Mouse (Mus musculus) liver, postnatal 0 days (tissue): Measurements from ENCODE around the gene Slc5a2. TPM values are rescaled to one million over a fixed set of nuclear protein-coding genes. Genes with fewer than 3 reads are reported as not detected.
A peak's percentile ranks its signal among the peaks of the same experiment; 100 is the strongest.

Experiments used
- ATAC-seq: fragments of 200-750 bp; cut with Nextera tagmentation; 2 replicates; pipeline ENCODE4 v1.8.0; 2017; ENCODE audit warnings: mild to moderate bottlenecking, moderate library complexity
- DNase-seq: peaks from one replicate; pipeline ENCODE4 v3.0.0-alpha.2; 2016
- H3K27ac ChIP-seq: fragments of 300-500 bp; sonication (generic); 2 replicates; pipeline ENCODE4 v1.5.1; 2014; ENCODE audit warnings: antibody characterized with exemption, moderate library complexity, mild to moderate bottlenecking, low read depth
- H3K27me3 ChIP-seq: fragments of 300-500 bp; sonication (generic); 2 replicates; pipeline ENCODE4 v1.6.1; 2014; ENCODE audit warnings: low read length, control low read depth, mixed read lengths; ENCODE audit not compliant: insufficient read depth
- H3K36me3 ChIP-seq: fragments of 300-500 bp; sonication (generic); replicated peaks from 2 replicates; pipeline ENCODE4 v1.6.1; 2014; ENCODE audit warnings: mild to moderate bottlenecking, control low read depth, low read length, moderate library complexity, mixed read lengths; ENCODE audit not compliant: insufficient read depth
- H3K4me1 ChIP-seq: fragments of 300-500 bp; sonication (generic); 2 replicates; pipeline ENCODE4 v1.6.1; 2014; ENCODE audit warnings: antibody characterized with exemption, mild to moderate bottlenecking, control low read depth; ENCODE audit not compliant: insufficient read depth
- H3K4me2 ChIP-seq: fragments of 300-500 bp; sonication (generic); 2 replicates; pipeline ENCODE4 v1.6.1; 2014; ENCODE audit warnings: low read depth, mild to moderate bottlenecking, low read length, moderate library complexity, mixed read lengths
- H3K4me3 ChIP-seq: fragments of 300-500 bp; sonication (generic); 2 replicates; pipeline ENCODE4 v1.5.1; 2014; ENCODE audit warnings: low read depth, low read length
- H3K9ac ChIP-seq: fragments of 300-500 bp; sonication (generic); replicated peaks from 2 replicates; pipeline ENCODE4 v1.6.1; 2014; ENCODE audit warnings: mild to moderate bottlenecking, moderate library complexity
- H3K9me3 ChIP-seq: fragments of 300-500 bp; sonication (generic); 2 replicates; pipeline ENCODE4 v1.6.1; 2016; ENCODE audit warnings: mild to moderate bottlenecking, control low read depth, low read length, mixed read lengths
- CTCF ChIP-seq: sonication (generic); IDR thresholded peaks from 2 replicates; pipeline ENCODE4 v1.5.1; 2016; ENCODE audit warnings: antibody characterized with exemption, low read depth
- EP300 ChIP-seq: IDR thresholded peaks from 2 replicates; pipeline ENCODE4 v1.6.1; 2016; ENCODE audit warnings: antibody characterized with exemption, low read depth, mild to moderate bottlenecking
- WGBS: fragments of 180-500 bp; shearing (Covaris S2); extraction: QIAGEN DNeasy Blood & Tissue Kit; methylation state at CpG from one replicate; pipeline ENCODE4 v1.1.7; 2014; ENCODE audit not compliant: insufficient replicate concordance; 5-methylcytosine and 5-hydroxymethylcytosine counted together
- polyA plus RNA-seq: library from polyadenylated mRNA; unstranded; fragments of >200 nt; fragmentation: Nextera tagmentation; extraction: Ambion mirVana; gene quantifications from 2 replicates; pipeline ENCODE4 v1.2.1, GENCODE M21; 2015

Slc5a2 gene
- polyA plus RNA-seq, 1 experiment from 2014 or later: 1.8 TPM

GRCm38 (mm10) chr7:128309216-128309615, 43.8 kb downstream of the Slc5a2 start:
- 64% methylated on average over 3 of the region's 3 CpGs for WGBS
- TF ChIP-seq CTCF: no peak
- no peak overlapping the region for H3K4me3 ChIP-seq
- DNase-seq (no peak), ATAC-seq (no peak)
- H3K27me3 ChIP-seq: peaks cover 6% of the 10 kb centered on the region; the same call in 1 of the 2 replicates
- no peaks in the 10 kb centered on the region for H3K36me3 ChIP-seq
- H3K4me2 ChIP-seq: no peak overlapping the region
- H3K9me3 ChIP-seq: no peaks in the 10 kb centered on the region
- no peak overlapping the region for H3K9ac ChIP-seq
- H3K4me1 ChIP-seq: peaks cover 11% of the 10 kb centered on the region
- no peak overlapping the region for H3K27ac ChIP-seq

- no peak overlapping the region for H3K27ac ChIP-seq
- no peak for DNase-seq
- no peaks in the 10 kb centered on the region for H3K36me3 ChIP-seq
- WGBS: 30% methylated on average over 1 of the region's 1 CpGs
- peaks cover 6% of the 10 kb centered on the region; the same call in 1 of the 2 replicates for H3K27me3 ChIP-seq
- no peak overlapping the region for H3K9ac ChIP-seq
- TF ChIP-seq EP300 (no peak), CTCF (no peak)
- H3K4me2 ChIP-seq: peak overlapping the region; percentile 40
- no peak for ATAC-seq
- peaks cover 7% of the 10 kb centered on the region for H3K4me1 ChIP-seq
- no peak overlapping the region for H3K4me3 ChIP-seq
- no peaks in the 10 kb centered on the region for H3K9me3 ChIP-seq
Observed at GRCm38 (mm10) chr7:128309776-128310175, 44.3 kb downstream of the Slc5a2 start.

GRCm38 (mm10) chr7:128310229-128310688, 44.8 kb downstream of the Slc5a2 start:
- Histone ChIP-seq H3K4me3 (no peak overlapping the region), H3K9me3 (no peaks in the 10 kb centered on the region), H3K27me3 (peaks cover 6% of the 10 kb centered on the region; the same call in 1 of the 2 replicates), H3K4me2 (peak overlapping the region; percentile 40), H3K9ac (no peak overlapping the region), H3K27ac (no peak overlapping the region), H3K36me3 (no peaks in the 10 kb centered on the region), H3K4me1 (peaks cover 7% of the 10 kb centered on the region)
- no peak for DNase-seq
- TF ChIP-seq EP300 (no peak), CTCF (no peak)
- 34% methylated on average over 8 of the region's 8 CpGs for WGBS
- ATAC-seq: peak; percentile 58

GRCm38 (mm10) chr7:128311263-128311662, 45.8 kb downstream of the Slc5a2 start:
- H3K27me3 ChIP-seq: peaks cover 6% of the 10 kb centered on the region; the same call in 1 of the 2 replicates
- no peak overlapping the region for H3K9ac ChIP-seq
- no peak overlapping the region for H3K4me2 ChIP-seq
- TF ChIP-seq CTCF: no peak
- H3K27ac ChIP-seq: no peak overlapping the region
- H3K9me3 ChIP-seq: no peaks in the 10 kb centered on the region
- H3K36me3 ChIP-seq: no peaks in the 10 kb centered on the region
- no peak for DNase-seq
- no peak overlapping the region for H3K4me3 ChIP-seq
- no peak for ATAC-seq
- WGBS: 65% methylated on average over 3 of the region's 3 CpGs
- peaks cover 7% of the 10 kb centered on the region for H3K4me1 ChIP-seq

- Histone ChIP-seq H3K4me2 (no peak overlapping the region), H3K4me1 (peaks cover 7% of the 10 kb centered on the region), H3K9me3 (no peaks in the 10 kb centered on the region), H3K4me3 (no peak overlapping the region), H3K36me3 (no peaks in the 10 kb centered on the region), H3K9ac (no peak overlapping the region), H3K27me3 (peaks cover 6% of the 10 kb centered on the region; the same call in 1 of the 2 replicates), H3K27ac (no peak overlapping the region)
- WGBS: 63% methylated on average over 8 of the region's 8 CpGs
- no peak for TF ChIP-seq EP300
- no peak for TF ChIP-seq CTCF
- ATAC-seq (no peak), DNase-seq (no peak)
Observed at GRCm38 (mm10) chr7:128311811-128312210, 46.4 kb downstream of the Slc5a2 start.

GRCm38 (mm10) chr7:128312375-128313059, 47.1 kb downstream of the Slc5a2 start:
- no peak overlapping the region for H3K9ac ChIP-seq
- H3K9me3 ChIP-seq: no peaks in the 10 kb centered on the region
- H3K36me3 ChIP-seq: no peaks in the 10 kb centered on the region
- no peak for TF ChIP-seq EP300
- TF ChIP-seq CTCF: no peak
- no peak overlapping the region for H3K27ac ChIP-seq
- ATAC-seq (no peak), DNase-seq (no peak)
- WGBS: 42% methylated on average over 13 of the region's 13 CpGs
- no peak overlapping the region for H3K4me3 ChIP-seq
- H3K4me1 ChIP-seq: peaks cover 7% of the 10 kb centered on the region
- H3K4me2 ChIP-seq: no peak overlapping the region
- peaks cover 6% of the 10 kb centered on the region; the same call in 1 of the 2 replicates for H3K27me3 ChIP-seq
